In genomic region chr4:108835496-108835895, GRCm38 (mm10) we compare ENCODE assay signal across 8 mouse cellular contexts. TPM values are rescaled to one million over a fixed set of nuclear protein-coding genes. Genes with fewer than 3 reads are reported as not detected.
A peak's percentile ranks its signal among the peaks of the same experiment; 100 is the strongest.
DNase-seq lines count a peak whose midpoint lies in the region; ATAC-seq and TF ChIP-seq lines count a peak whose summit lies in the region.
"Had no signal": no experiment of that assay in that cellular context is flagged by ENCODE, and none has a peak within 500 bp of the region (broad histone marks: within the 10 kb centered on the region; RNA-seq: fewer than 3 reads in every experiment).

No protein-coding gene starts in this region.

- no peak overlapping the region; the same call in 1 of the 2 replicates for H3K27ac ChIP-seq in neural tube, embryonic 11.5 days (ENCODE audit: low read depth, low read length)
- H3K27ac ChIP-seq in embryonic facial prominence, embryonic 12.5 days, result peak overlapping the region; percentile 99; the same call in 1 of the 2 replicates
- H3K27ac ChIP-seq in kidney, embryonic 16.5 days (ENCODE audit: low read length), result peak overlapping the region; percentile 100
- no peak overlapping the region for H3K27ac ChIP-seq in small intestine, adult 2 months (ENCODE audit: insufficient read depth, low read depth, low read length)

- ATAC-seq in neural tube, embryonic 11.5 days (ENCODE audit: insufficient read depth, low FRiP score, low TSS enrichment), result no peak
- no peak for ATAC-seq in embryonic facial prominence, embryonic 12.5 days (ENCODE audit: insufficient number of reproducible peaks, insufficient read depth, low FRiP score, low TSS enrichment)
- ATAC-seq in kidney, embryonic 16.5 days (ENCODE audit: low FRiP score, low TSS enrichment), result no peak

- no peak for TF ChIP-seq CTCF in small intestine, adult 2 months (IDR thresholded peaks at IDR 0.05; ENCODE audit: extremely low read depth, insufficient read length, insufficient replicate concordance, low read depth, low read length)

- peak overlapping the region; percentile 100 for H3K9ac ChIP-seq in neural tube, embryonic 11.5 days (ENCODE audit: low read length)
- H3K9ac ChIP-seq in embryonic facial prominence, embryonic 12.5 days, result peak overlapping the region; percentile 77
- peak overlapping the region; percentile 99 for H3K9ac ChIP-seq in kidney, embryonic 16.5 days (replicated peaks; ENCODE audit: low read length)

- 74% methylated on average over 3 of the region's 3 CpGs for WGBS in neural tube, embryonic 11.5 days
- 52% methylated on average over 3 of the region's 3 CpGs for WGBS in embryonic facial prominence, embryonic 12.5 days
- WGBS in kidney, embryonic 16.5 days, result 43% methylated on average over 3 of the region's 3 CpGs
- 35% methylated on average over 3 of the region's 3 CpGs for WGBS in small intestine, adult 2 months

- H3K4me2 ChIP-seq in neural tube, embryonic 11.5 days (ENCODE audit: low read depth), result peak overlapping the region; percentile 84
- peak overlapping the region; percentile 63 for H3K4me2 ChIP-seq in embryonic facial prominence, embryonic 12.5 days (replicated peaks)
- peak overlapping the region; percentile 63 for H3K4me2 ChIP-seq in kidney, embryonic 16.5 days (replicated peaks; ENCODE audit: low read depth, low read length)

- H3K36me3 ChIP-seq in neural tube, embryonic 11.5 days (ENCODE audit: control insufficient read depth, insufficient read depth, low read length), result no peaks in the 10 kb centered on the region
- H3K36me3 ChIP-seq in embryonic facial prominence, embryonic 12.5 days, result 0 out of 2 replicates have a peak, but pooled peaks cover 4% of the 10 kb centered on the region
- peaks cover 4% of the 10 kb centered on the region; the same call in 1 of the 2 replicates for H3K36me3 ChIP-seq in kidney, embryonic 16.5 days (ENCODE audit: insufficient read depth, low read length)
- H3K36me3 ChIP-seq in small intestine, adult 2 months (ENCODE audit: control insufficient read depth, insufficient read depth, low read length), result no peaks in the 10 kb centered on the region

- no peak for DNase-seq in neural tube, embryonic 11.5 days (ENCODE audit: low spot score)
- no peak for DNase-seq in neural tube, embryonic 10.5 days (ENCODE audit: extremely low spot score, low spot score)
- DNase-seq in right cerebral cortex, postnatal 25 days, result no peak
- no peak for DNase-seq in cerebellum, postnatal 4 days (ENCODE audit: low spot score in 2 of 2)

- H3K9me3 ChIP-seq in neural tube, embryonic 11.5 days (ENCODE audit: control insufficient read depth, low read length), result no peaks in the 10 kb centered on the region
- H3K9me3 ChIP-seq in embryonic facial prominence, embryonic 12.5 days, result no peaks in the 10 kb centered on the region
- H3K9me3 ChIP-seq in kidney, embryonic 16.5 days (ENCODE audit: low read length), result no peaks in the 10 kb centered on the region

- peak overlapping the region; percentile 91 for H3K4me3 ChIP-seq in neural tube, embryonic 11.5 days (ENCODE audit: low read depth, low read length)
- peak overlapping the region; percentile 95 for H3K4me3 ChIP-seq in embryonic facial prominence, embryonic 12.5 days
- H3K4me3 ChIP-seq in kidney, embryonic 16.5 days (ENCODE audit: low read length), result peak overlapping the region; percentile 92
- 0 out of 2 replicates have a peak overlapping the region, but pooled peaks have one; percentile 13 for H3K4me3 ChIP-seq in small intestine, adult 2 months (ENCODE audit: low read depth, low read length)

- no peak for TF ChIP-seq POLR2A in small intestine, adult 2 months (IDR thresholded peaks at IDR 0.05; ENCODE audit: low read depth, low read length)

- no peaks in the 10 kb centered on the region for H3K27me3 ChIP-seq in neural tube, embryonic 11.5 days (ENCODE audit: control insufficient read depth, insufficient read depth, low read length)
- H3K27me3 ChIP-seq in embryonic facial prominence, embryonic 12.5 days, result no peaks in the 10 kb centered on the region
- H3K27me3 ChIP-seq in kidney, embryonic 16.5 days (ENCODE audit: insufficient read depth, low read length), result no peaks in the 10 kb centered on the region
- no peaks in the 10 kb centered on the region for H3K27me3 ChIP-seq in small intestine, adult 2 months (ENCODE audit: control insufficient read depth, insufficient read depth, low read length)

- peaks cover 13% of the 10 kb centered on the region; the same call in 1 of the 2 replicates for H3K4me1 ChIP-seq in neural tube, embryonic 11.5 days (ENCODE audit: control insufficient read depth, insufficient read depth, low read length)
- peaks cover 25% of the 10 kb centered on the region for H3K4me1 ChIP-seq in embryonic facial prominence, embryonic 12.5 days
- H3K4me1 ChIP-seq in kidney, embryonic 16.5 days (ENCODE audit: insufficient read depth, low read length), result peaks cover 24% of the 10 kb centered on the region
- H3K4me1 ChIP-seq in small intestine, adult 2 months (ENCODE audit: control insufficient read depth, insufficient read depth, insufficient read length, low read length), result peaks cover 7% of the 10 kb centered on the region; the same call in 1 of the 2 replicates

RNA-seq across cellular contexts. Expression of gene Txndc12, which starts 1.1 kb away (rescaled TPM):
- 104 and 105 TPM in 2 replicates for polyA plus RNA-seq in neural tube, embryonic 11.5 days (2014; fragmentation: Nextera tagmentation; extraction: Ambion mirVana)
- 114 and 118 TPM in 2 replicates for polyA plus RNA-seq in embryonic facial prominence, embryonic 12.5 days (2016; fragmentation: Nextera tagmentation; extraction: Ambion mirVana)
- polyA plus RNA-seq in kidney, embryonic 16.5 days (2015; fragmentation: Nextera tagmentation; extraction: Ambion mirVana), result 104 and 108 TPM in 2 replicates
- 2.9 and 4.0 TPM in 2 replicates for polyA plus RNA-seq in small intestine, adult 2 months (2012; rRNA removed)

RNA-seq across cellular contexts. Expression of gene Btf3l4, which starts 2.1 kb away (rescaled TPM):
- 235 and 243 TPM in 2 replicates for polyA plus RNA-seq in neural tube, embryonic 11.5 days (2014; fragmentation: Nextera tagmentation; extraction: Ambion mirVana)
- polyA plus RNA-seq in embryonic facial prominence, embryonic 12.5 days (2016; fragmentation: Nextera tagmentation; extraction: Ambion mirVana), result 208 and 229 TPM in 2 replicates
- 139 and 146 TPM in 2 replicates for polyA plus RNA-seq in kidney, embryonic 16.5 days (2015; fragmentation: Nextera tagmentation; extraction: Ambion mirVana)
- polyA plus RNA-seq in small intestine, adult 2 months (2012; rRNA removed), result 2.3 and 3.2 TPM in 2 replicates

RNA-seq across cellular contexts. Expression of gene Kti12, which starts 12.1 kb away (rescaled TPM):
- 49.4 and 49.7 TPM in 2 replicates for polyA plus RNA-seq in neural tube, embryonic 11.5 days (2014; fragmentation: Nextera tagmentation; extraction: Ambion mirVana)
- 49.7 and 52.3 TPM in 2 replicates for polyA plus RNA-seq in embryonic facial prominence, embryonic 12.5 days (2016; fragmentation: Nextera tagmentation; extraction: Ambion mirVana)
- polyA plus RNA-seq in kidney, embryonic 16.5 days (2015; fragmentation: Nextera tagmentation; extraction: Ambion mirVana), result 65.4 and 67.5 TPM in 2 replicates
- polyA plus RNA-seq in small intestine, adult 2 months (2012; rRNA removed), result 22.0 and 24.1 TPM in 2 replicates

RNA-seq across cellular contexts. Expression of gene A730015C16Rik, which starts 12.9 kb away (rescaled TPM):
- polyA plus RNA-seq in neural tube, embryonic 11.5 days (2014; fragmentation: Nextera tagmentation; extraction: Ambion mirVana), result 1.1 and 2.5 TPM in 2 replicates
- polyA plus RNA-seq in embryonic facial prominence, embryonic 12.5 days (2016; fragmentation: Nextera tagmentation; extraction: Ambion mirVana), result 1.9 and 2.5 TPM in 2 replicates
- 1.1 and 1.4 TPM in 2 replicates for polyA plus RNA-seq in kidney, embryonic 16.5 days (2015; fragmentation: Nextera tagmentation; extraction: Ambion mirVana)
- polyA plus RNA-seq in small intestine, adult 2 months (2012; rRNA removed), result 0.13 and 0.15 TPM in 2 replicates
- polyA plus RNA-seq: large intestine, adult 2 months had no signal

RNA-seq across cellular contexts. Expression of gene Rab3b, which starts 43.4 kb away (rescaled TPM):
- polyA plus RNA-seq in neural tube, embryonic 11.5 days (2014; fragmentation: Nextera tagmentation; extraction: Ambion mirVana), result 25.9 and 27.7 TPM in 2 replicates
- polyA plus RNA-seq in embryonic facial prominence, embryonic 12.5 days (2016; fragmentation: Nextera tagmentation; extraction: Ambion mirVana), result 25.8 TPM in 2 replicates
- polyA plus RNA-seq in kidney, embryonic 16.5 days (2015; fragmentation: Nextera tagmentation; extraction: Ambion mirVana), result 23.9 and 26.9 TPM in 2 replicates
- 4.8 and 9.5 TPM in 2 replicates for polyA plus RNA-seq in small intestine, adult 2 months (2012; rRNA removed)

Comparison
In these comparisons a context has a peak if more than half of its experiments do, and no peak if none do; other contexts are left out.
1. H3K27ac ChIP-seq: peak in embryonic facial prominence, embryonic 12.5 days (single experiment) and kidney, embryonic 16.5 days (single experiment); none in neural tube, embryonic 11.5 days (single experiment) and small intestine, adult 2 months (single experiment).
2. H3K4me3 ChIP-seq: peak in every context shown above with its lines; median percentile 95 in embryonic facial prominence, embryonic 12.5 days; 92 in kidney, embryonic 16.5 days; 91 in neural tube, embryonic 11.5 days; 13 in small intestine, adult 2 months.
3. RNA of gene Txndc12, which starts 1.1 kb away (polyA plus RNA-seq): 114 to 118 TPM in embryonic facial prominence, embryonic 12.5 days, 104 to 105 TPM in neural tube, embryonic 11.5 days and 104 to 108 TPM in kidney, embryonic 16.5 days; 2.9 to 4.0 TPM in small intestine, adult 2 months; every median in the first group is over 10 times any median in the second.
4. RNA of gene Btf3l4, which starts 2.1 kb away (polyA plus RNA-seq): 235 to 243 TPM in neural tube, embryonic 11.5 days, 208 to 229 TPM in embryonic facial prominence, embryonic 12.5 days and 139 to 146 TPM in kidney, embryonic 16.5 days; 2.3 to 3.2 TPM in small intestine, adult 2 months; every median in the first group is over 10 times any median in the second.
5. Peak in every context shown above with its lines, with median percentiles within 50 percentile points of each other: H3K4me2 ChIP-seq and H3K9ac ChIP-seq.